Mouse (Mus musculus): Measurements from ENCODE around the gene Cd101. TPM values are rescaled to one million over a fixed set of nuclear protein-coding genes. Genes with fewer than 3 reads are reported as not detected.

Cd101 gene
- polyA plus RNA-seq, 1 experiment from 2014 or later: 0.04 TPM

Other genes starting within 250 kb of the Cd101 start
- not detected in 2 replicates for gene Vtcn1, start 204.1 kb downstream of the Cd101 start, polyA plus RNA-seq (2016; fragmentation: Nextera tagmentation; extraction: Ambion mirVana)
- 5.6 and 6.7 TPM in 2 replicates for gene Trim45, start 107.4 kb downstream of the Cd101 start, polyA plus RNA-seq (2016; fragmentation: Nextera tagmentation; extraction: Ambion mirVana)
- 30.1 and 32.7 TPM in 2 replicates for gene Ttf2, start 59.9 kb downstream of the Cd101 start, polyA plus RNA-seq (2016; fragmentation: Nextera tagmentation; extraction: Ambion mirVana)
- gene Ptgfrn, start 80.7 kb upstream of the Cd101 start, polyA plus RNA-seq (2016; fragmentation: Nextera tagmentation; extraction: Ambion mirVana): 3.4 and 4.0 TPM in 2 replicates

Data from limb, embryonic 10.5 days (tissue).